Mouse (Mus musculus) heart, embryonic 16.5 days (tissue): ENCODE measurements around the gene A630076J17Rik. TPM values are rescaled to one million over a fixed set of nuclear protein-coding genes. Genes with fewer than 3 reads are reported as not detected.

Source experiments
- ATAC-seq: fragments of 200-750 bp; cut with Nextera tagmentation; replicated peaks from 2 replicates; pipeline ENCODE4 v1.8.0; 2017; ENCODE audit warnings: moderate number of reproducible peaks; ENCODE audit not compliant: insufficient read depth, low FRiP score; ENCODE audit errors: extremely low read depth
- H3K27ac ChIP-seq: fragments of 300-500 bp; sonication (generic); 2 replicates; pipeline ENCODE4 v1.5.1; 2014; ENCODE audit warnings: mild to moderate bottlenecking, low read length, control low read depth, moderate library complexity
- H3K27me3 ChIP-seq: fragments of 300-500 bp; sonication (generic); 2 replicates; pipeline ENCODE4 v1.6.1; 2014; ENCODE audit warnings: low read length, mixed read lengths; ENCODE audit not compliant: control insufficient read depth, insufficient read depth
- H3K36me3 ChIP-seq: fragments of 300-500 bp; sonication (generic); 2 replicates; pipeline ENCODE4 v1.6.1; 2014; ENCODE audit not compliant: control insufficient read depth, insufficient read depth
- H3K4me1 ChIP-seq: fragments of 300-500 bp; sonication (generic); 2 replicates; pipeline ENCODE4 v1.6.1; 2014; ENCODE audit warnings: low read length, mixed read lengths; ENCODE audit not compliant: control insufficient read depth, insufficient read depth
- H3K4me2 ChIP-seq: fragments of 300-500 bp; sonication (generic); 2 replicates; pipeline ENCODE4 v1.6.1; 2014; ENCODE audit warnings: low read depth, mild to moderate bottlenecking, control low read depth, low read length
- H3K4me3 ChIP-seq: fragments of 300-500 bp; sonication (generic); 2 replicates; pipeline ENCODE4 v1.5.1; 2014; ENCODE audit warnings: mild to moderate bottlenecking, control low read depth, low read length
- H3K9ac ChIP-seq: fragments of 300-500 bp; sonication (generic); 2 replicates; pipeline ENCODE4 v1.6.1; 2014; ENCODE audit warnings: low read length, control low read depth
- H3K9me3 ChIP-seq: fragments of 300-500 bp; sonication (generic); replicated peaks from 2 replicates; pipeline ENCODE4 v1.6.1; 2016; ENCODE audit warnings: low read length; ENCODE audit not compliant: control insufficient read depth
- WGBS: fragments of 180-500 bp; shearing (Covaris S2); extraction: QIAGEN DNeasy Blood & Tissue Kit; methylation state at CpG from one replicate; pipeline ENCODE4 v1.1.7; 2014; 5-methylcytosine and 5-hydroxymethylcytosine counted together
- polyA plus RNA-seq: library from polyadenylated mRNA; unstranded; fragments of >200 nt; fragmentation: Nextera tagmentation; extraction: Ambion mirVana; gene quantifications from 2 replicates; pipeline ENCODE4 v1.2.1, GENCODE M21; 2015

A630076J17Rik gene
- polyA plus RNA-seq, 1 experiment from 2014 or later = 0.24 TPM

- ATAC-seq = no peak
- Histone ChIP-seq H3K36me3 (no peaks in the 10 kb centered on the region), H3K4me2 (no peak overlapping the region), H3K4me1 (0 out of 2 replicates have a peak, but pooled peaks cover under 1% of the 10 kb centered on the region), H3K9ac (no peak overlapping the region), H3K27ac (no peak overlapping the region), H3K9me3 (no peaks in the 10 kb centered on the region), H3K4me3 (no peak overlapping the region), H3K27me3 (no peaks in the 10 kb centered on the region)
- WGBS = 55% methylated on average over 7 of the region's 7 CpGs
Measured at GRCm38 (mm10) chr3:107256724-107257123, 26.3 kb downstream of the A630076J17Rik start.

DNA sequence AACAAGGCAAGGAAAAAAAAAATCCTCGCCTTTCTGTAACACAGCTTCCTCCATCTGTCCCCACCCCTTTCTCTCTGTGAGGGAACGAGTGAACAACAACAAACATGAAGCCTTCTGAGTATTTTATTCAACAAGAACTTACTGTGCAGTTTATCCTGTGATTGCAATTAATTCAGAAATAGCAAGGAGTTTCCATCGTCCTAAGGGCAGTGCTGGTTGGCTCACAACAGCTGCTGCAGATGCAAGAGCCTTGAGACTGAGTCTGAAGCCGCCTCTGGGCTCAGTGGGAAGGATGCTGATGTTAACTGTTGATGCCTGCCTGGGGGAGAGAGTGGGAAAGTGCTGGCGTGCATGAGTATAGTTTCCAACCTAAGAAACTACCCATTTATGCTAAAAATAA, 27.5 kb downstream of the A630076J17Rik start:
- Histone ChIP-seq H3K27me3 (no peaks in the 10 kb centered on the region), H3K9ac (no peak overlapping the region), H3K4me2 (no peak overlapping the region), H3K36me3 (no peaks in the 10 kb centered on the region), H3K27ac (no peak overlapping the region), H3K4me3 (no peak overlapping the region), H3K4me1 (0 out of 2 replicates have a peak, but pooled peaks cover 2% of the 10 kb centered on the region), H3K9me3 (no peaks in the 10 kb centered on the region)
- WGBS = 60% methylated on average over 5 of the region's 5 CpGs
- no peak for ATAC-seq

DNA sequence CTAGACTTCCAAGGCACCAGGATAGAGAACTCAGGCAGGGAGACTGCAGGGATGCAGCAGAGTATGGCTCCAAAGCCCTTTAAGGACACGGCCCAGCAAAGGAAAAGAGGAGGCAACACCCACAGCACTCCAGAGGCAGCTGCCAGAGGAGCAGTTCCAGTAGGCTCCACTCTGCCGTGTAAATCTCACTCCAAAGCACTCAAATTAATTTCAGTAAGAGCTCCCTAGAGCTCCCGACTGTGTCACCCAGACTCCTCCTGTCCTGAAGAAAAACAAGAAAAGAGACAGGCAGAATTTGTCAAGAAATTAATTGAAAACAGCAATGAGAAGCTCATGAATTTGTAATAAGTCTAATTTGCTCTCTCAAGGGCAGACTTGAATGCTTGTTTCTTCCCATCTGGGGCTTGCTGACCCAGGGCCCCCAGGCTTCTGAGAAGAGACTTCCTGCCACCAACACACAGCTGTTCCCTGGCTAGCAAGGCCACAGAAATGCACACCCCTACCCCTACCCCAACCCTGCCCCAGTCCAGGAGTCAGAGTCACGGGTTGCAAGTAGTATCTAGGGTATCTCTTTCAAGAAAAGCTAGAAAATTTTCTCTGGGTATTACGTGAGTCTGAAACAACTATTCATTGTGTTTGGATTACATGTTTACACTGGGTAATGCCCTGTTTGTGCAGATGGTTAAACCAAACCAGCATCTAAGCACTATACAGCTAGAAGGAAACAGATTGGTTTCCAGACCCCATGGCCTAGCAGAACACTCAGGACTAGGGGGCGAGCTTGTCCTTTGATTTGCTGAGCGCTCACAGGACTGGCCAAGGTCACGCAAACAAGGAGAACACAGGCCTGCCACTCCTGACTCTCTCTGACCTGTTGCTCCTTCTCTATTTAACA, 30.8 kb downstream of the A630076J17Rik start:
- no peak for ATAC-seq
- Histone ChIP-seq H3K27ac (no peak overlapping the region), H3K27me3 (peaks cover 3% of the 10 kb centered on the region; the same call in 1 of the 2 replicates), H3K4me2 (no peak overlapping the region), H3K36me3 (no peaks in the 10 kb centered on the region), H3K4me1 (0 out of 2 replicates have a peak, but pooled peaks cover 2% of the 10 kb centered on the region), H3K9ac (no peak overlapping the region), H3K4me3 (no peak overlapping the region), H3K9me3 (no peaks in the 10 kb centered on the region)
- 47% methylated on average over 8 of the region's 8 CpGs for WGBS

GRCm38 (mm10) chr3:107261851-107262165, 31.4 kb downstream of the A630076J17Rik start:
- no peak overlapping the region for H3K27ac ChIP-seq
- WGBS = 62% methylated on average over 7 of the region's 7 CpGs
- ATAC-seq = no peak
- H3K9ac ChIP-seq = no peak overlapping the region
- no peaks in the 10 kb centered on the region for H3K9me3 ChIP-seq
- H3K4me1 ChIP-seq = 0 out of 2 replicates have a peak, but pooled peaks cover 2% of the 10 kb centered on the region
- H3K36me3 ChIP-seq = no peaks in the 10 kb centered on the region
- peaks cover 3% of the 10 kb centered on the region; the same call in 1 of the 2 replicates for H3K27me3 ChIP-seq
- H3K4me2 ChIP-seq = no peak overlapping the region
- H3K4me3 ChIP-seq = no peak overlapping the region

- H3K9me3 ChIP-seq = no peaks in the 10 kb centered on the region
- H3K36me3 ChIP-seq = no peaks in the 10 kb centered on the region
- no peak for ATAC-seq
- 77% methylated on average over 2 of the region's 2 CpGs for WGBS
- H3K9ac ChIP-seq = no peak overlapping the region
- peaks cover 3% of the 10 kb centered on the region; the same call in 1 of the 2 replicates for H3K27me3 ChIP-seq
- H3K4me3 ChIP-seq = no peak overlapping the region
- H3K4me1 ChIP-seq = no peaks in the 10 kb centered on the region
- no peak overlapping the region for H3K27ac ChIP-seq
- no peak overlapping the region for H3K4me2 ChIP-seq
Measured at GRCm38 (mm10) chr3:107266814-107267345, 36.5 kb downstream of the A630076J17Rik start.

GRCm38 (mm10) chr3:107272433-107272832, 42.0 kb downstream of the A630076J17Rik start:
- Histone ChIP-seq H3K4me3 (no peak overlapping the region), H3K4me2 (no peak overlapping the region), H3K9ac (no peak overlapping the region), H3K9me3 (no peaks in the 10 kb centered on the region), H3K36me3 (no peaks in the 10 kb centered on the region), H3K27ac (no peak overlapping the region), H3K27me3 (no peaks in the 10 kb centered on the region), H3K4me1 (no peaks in the 10 kb centered on the region)
- ATAC-seq = no peak
- 87% methylated on average over 3 of the region's 3 CpGs for WGBS

- H3K4me3 ChIP-seq = no peak overlapping the region
- H3K27ac ChIP-seq = no peak overlapping the region
Measured at GRCm38 (mm10) chr3:107273820-107274219, 43.4 kb downstream of the A630076J17Rik start.

DNA sequence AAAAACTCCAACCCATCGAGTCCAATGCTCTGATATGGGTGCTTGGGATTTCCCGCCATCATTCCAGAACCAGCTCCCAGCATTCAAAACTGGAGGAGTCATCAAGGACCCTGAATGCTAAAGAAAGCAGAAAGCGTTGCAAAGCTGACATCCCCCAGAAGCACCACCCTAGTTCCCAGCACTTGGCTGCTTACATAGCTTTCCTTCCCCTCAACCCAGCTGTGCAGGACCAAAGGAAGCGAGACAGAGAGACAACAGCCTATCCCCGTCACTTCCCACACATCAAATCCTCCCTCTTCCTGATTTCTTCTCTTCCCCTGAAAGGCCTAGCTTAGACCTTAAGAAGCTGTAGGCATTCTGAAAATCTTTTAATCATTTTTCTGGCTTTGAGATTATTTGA, 44.9 kb downstream of the A630076J17Rik start:
- ATAC-seq = no peak
- Histone ChIP-seq H3K27me3 (no peaks in the 10 kb centered on the region), H3K4me2 (no peak overlapping the region), H3K27ac (no peak overlapping the region), H3K9me3 (no peaks in the 10 kb centered on the region), H3K4me3 (no peak overlapping the region), H3K4me1 (peaks cover 10% of the 10 kb centered on the region), H3K9ac (no peak overlapping the region), H3K36me3 (no peaks in the 10 kb centered on the region)
- WGBS = 52% methylated on average over 5 of the region's 5 CpGs

More at GRCm38 (mm10) chr3:107273820-107274219, 43.4 kb downstream of the A630076J17Rik start:
- 10% methylated on average over 3 of the region's 3 CpGs for WGBS
- no peak overlapping the region for H3K9ac ChIP-seq
- no peak overlapping the region for H3K4me2 ChIP-seq
- no peak; the same call in 1 of the 2 replicates for ATAC-seq
- H3K4me1 ChIP-seq = no peaks in the 10 kb centered on the region
- H3K27me3 ChIP-seq = no peaks in the 10 kb centered on the region
- no peaks in the 10 kb centered on the region for H3K9me3 ChIP-seq
- H3K36me3 ChIP-seq = no peaks in the 10 kb centered on the region

DNA sequence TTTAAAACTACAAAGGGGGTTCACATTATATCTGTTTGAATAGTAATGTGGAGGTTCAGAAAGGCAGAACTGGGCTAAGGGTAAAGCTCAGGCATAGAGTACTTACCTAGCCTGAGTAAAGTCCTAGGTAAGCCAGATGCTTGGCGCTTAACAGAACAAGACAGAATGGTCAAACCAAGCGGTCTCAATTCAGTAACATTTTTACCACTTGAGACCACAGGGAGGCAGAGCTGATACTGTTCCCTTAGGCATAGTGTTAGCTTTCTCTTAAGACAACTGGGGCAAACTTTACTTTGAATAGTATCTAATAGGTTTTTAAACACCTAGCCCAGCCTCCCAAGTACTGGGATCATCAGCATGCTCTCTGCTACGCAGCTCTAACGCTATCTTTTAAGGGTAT, 45.6 kb downstream of the A630076J17Rik start:
- peaks cover 10% of the 10 kb centered on the region for H3K4me1 ChIP-seq
- no peak overlapping the region for H3K27ac ChIP-seq
- no peak overlapping the region for H3K4me2 ChIP-seq
- no peaks in the 10 kb centered on the region for H3K27me3 ChIP-seq
- WGBS = 50% methylated on average over 4 of the region's 4 CpGs
- no peaks in the 10 kb centered on the region for H3K9me3 ChIP-seq
- H3K4me3 ChIP-seq = no peak overlapping the region
- ATAC-seq = no peak
- H3K9ac ChIP-seq = no peak overlapping the region
- H3K36me3 ChIP-seq = no peaks in the 10 kb centered on the region
